Mouse (Mus musculus) left cerebral cortex, postnatal 25 days (tissue): ENCODE data around the gene Enpp4. TPM values are rescaled to one million over a fixed set of nuclear protein-coding genes. Genes with fewer than 3 reads are reported as not detected.

Experiments
- total RNA-seq, 2 experiments: library from RNA; stranded (reverse); gene quantifications; 2 replicates each; pipeline ENCODE4 v1.2.3; 2021

Enpp4 gene
- total RNA-seq, 2 experiments from 2014 or later, result 12.2 to 13.0 TPM

Other genes with a start within 250 kb of the Enpp4 start
- gene Enpp5, start 27.0 kb downstream of the Enpp4 start, total RNA-seq, result 100 to 1,000 TPM; 178 to 182 TPM
- gene Clic5, start 82.8 kb upstream of the Enpp4 start, total RNA-seq, result 1 to 10 TPM; 3.4 to 4.1 TPM